Mouse (Mus musculus): ENCODE results near the gene Zc3h10.

GRCm38 (mm10) chr10:128499116-128499671, 48.4 kb downstream of the Zc3h10 start:
- TF ChIP-seq CTCF (IDR thresholded peaks at IDR 0.05; ENCODE audit: extremely low read depth, insufficient read depth, insufficient read length, insufficient replicate concordance) (no peak), POLR2A (IDR thresholded peaks at IDR 0.05; ENCODE audit: low read depth, low read length) (no peak)
